Mouse (Mus musculus): ENCODE results near the gene Ubn2. TPM values are rescaled to one million over a fixed set of nuclear protein-coding genes. Genes with fewer than 3 reads are reported as not detected.
"Not testable (repeated sequence)": the region's sequence is repeated elsewhere in the genome, so short reads cannot be mapped to it uniquely, and the experiment has no call there.

Ubn2 gene
- polyA plus RNA-seq, 1 experiment from 2014 or later: 11.2 TPM

DNA sequence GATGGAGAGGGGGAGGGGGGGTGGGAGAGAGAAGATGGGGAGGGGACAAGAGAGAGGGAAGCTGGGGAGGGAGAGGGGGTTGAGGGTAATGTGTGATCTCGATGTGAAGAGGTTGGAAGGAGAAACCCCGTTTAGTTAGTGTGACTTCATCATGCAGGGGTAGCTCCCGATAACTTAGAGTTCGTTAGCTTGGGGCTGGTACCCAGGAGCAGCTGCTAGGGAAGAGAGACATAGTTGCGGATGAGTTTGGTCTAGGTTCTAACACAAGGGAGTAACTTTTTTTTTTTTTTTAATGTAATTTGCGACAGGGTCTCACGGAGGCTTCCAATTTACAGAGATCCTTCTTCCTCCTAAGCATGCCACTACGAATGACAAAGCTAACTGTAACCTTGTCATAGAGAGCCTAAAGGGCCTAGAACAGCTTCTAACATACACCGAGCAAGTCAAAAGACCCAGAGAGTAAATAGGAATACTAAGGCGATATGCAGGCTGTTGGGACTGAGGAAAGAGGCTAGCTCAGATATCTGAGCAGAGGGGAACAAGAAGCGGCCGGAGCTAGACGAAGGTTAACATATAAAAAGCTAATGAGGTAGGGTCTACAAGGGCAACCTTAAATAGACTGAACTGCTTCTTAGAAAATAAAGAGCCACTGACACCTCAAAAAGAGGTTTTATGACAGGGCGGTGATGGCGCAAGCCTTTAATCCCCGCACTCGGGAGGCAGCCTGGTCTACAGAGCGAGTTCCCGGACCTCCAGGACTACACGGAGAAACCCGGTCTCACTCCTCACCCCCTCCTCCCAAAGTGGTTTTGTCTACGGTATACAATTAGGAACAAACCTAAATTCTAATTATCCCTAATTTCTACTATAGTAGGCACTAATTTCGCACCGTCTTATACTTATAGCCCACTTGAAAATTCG is 99.0 kb downstream of the Ubn2 start:
- ATAC-seq (ENCODE audit: low read depth): peak; percentile 44
- 9% methylated on average over 25 of the region's 25 CpGs for WGBS

DNA sequence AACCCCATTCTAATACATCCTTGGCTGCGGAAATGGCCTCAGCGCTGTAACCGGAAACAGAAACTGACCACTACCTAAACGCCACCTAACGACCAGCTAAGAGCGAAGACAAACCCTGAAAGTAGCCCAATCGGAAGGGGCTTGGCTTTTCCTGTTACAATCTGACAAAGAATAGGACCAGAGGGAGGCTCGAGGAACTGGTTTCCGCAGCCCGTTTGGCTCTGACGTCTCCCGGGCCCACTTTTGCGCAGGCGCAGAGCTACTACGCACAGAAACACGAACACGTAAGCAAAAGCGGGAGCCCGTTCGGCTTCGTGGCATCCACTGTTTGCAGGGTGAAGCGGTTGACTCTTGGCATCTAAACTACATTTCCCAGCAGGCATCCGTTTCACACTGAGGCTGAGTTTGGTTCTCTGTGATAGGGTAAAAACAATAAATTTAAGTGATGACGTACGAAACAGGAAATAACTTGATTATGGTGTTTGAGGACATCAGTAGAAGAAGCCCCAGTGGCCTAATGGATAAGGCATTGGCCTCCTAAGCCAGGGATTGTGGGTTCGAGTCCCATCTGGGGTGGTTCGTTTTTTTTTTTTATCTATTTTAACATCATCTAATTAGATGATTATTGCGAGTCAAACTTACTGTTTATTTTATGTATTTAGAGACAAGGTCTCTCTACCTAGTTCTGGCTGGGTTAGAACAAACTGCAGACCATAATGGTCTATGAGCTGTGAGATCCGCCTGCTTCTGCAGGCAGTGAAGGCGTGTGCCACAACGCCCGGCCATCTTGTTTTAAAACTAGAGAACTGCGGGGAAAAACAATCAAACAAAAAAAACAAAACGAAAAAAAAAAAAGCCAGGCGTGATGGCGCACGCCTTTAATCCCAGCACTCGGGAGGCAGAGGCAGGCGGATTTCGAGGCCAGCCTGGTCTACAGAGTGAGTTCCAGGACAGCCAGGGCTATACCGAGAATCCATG is 100.0 kb downstream of the Ubn2 start, which contains the start of gene Fmc1:
TSS of gene Fmc1 (plus strand) at position 75 of the 978 bp plus-strand sequence.
- WGBS: 3% methylated on average over 41 of the region's 41 CpGs
- no peaks in the 10 kb centered on the region for H3K36me3 ChIP-seq (ENCODE audit: control insufficient read depth, insufficient read depth, low read length)
- H3K27me3 ChIP-seq (ENCODE audit: control insufficient read depth, insufficient read depth, low read depth, low read length): no peaks in the 10 kb centered on the region
- ATAC-seq (ENCODE audit: low read depth): peak; percentile 93
- peak within 1 kb of the TSS; percentile 86 for H3K9ac ChIP-seq (ENCODE audit: low read length)
- H3K4me2 ChIP-seq (ENCODE audit: low read depth, low read length): peak within 1 kb of the TSS; percentile 78
- H3K27ac ChIP-seq (ENCODE audit: low read length): peak within 1 kb of the TSS; percentile 96
- no peaks in the 10 kb centered on the region for H3K9me3 ChIP-seq (ENCODE audit: control insufficient read depth, low read length)
- peaks cover 7% of the 10 kb centered on the region for H3K4me1 ChIP-seq (replicated peaks; ENCODE audit: control insufficient read depth, insufficient read depth, low read length)
- H3K4me3 ChIP-seq (ENCODE audit: low read length): peak within 1 kb of the TSS; percentile 69

More for the DNA sequence above, 99.0 kb downstream of the Ubn2 start:
- H3K9ac ChIP-seq (ENCODE audit: low read length): peak overlapping the region; percentile 73
- peak overlapping the region; percentile 96 for H3K27ac ChIP-seq (ENCODE audit: low read length)
- H3K4me3 ChIP-seq (ENCODE audit: low read length): peak overlapping the region; percentile 69
- peaks cover 7% of the 10 kb centered on the region for H3K4me1 ChIP-seq (replicated peaks; ENCODE audit: control insufficient read depth, insufficient read depth, low read length)
- no peaks in the 10 kb centered on the region for H3K9me3 ChIP-seq (ENCODE audit: control insufficient read depth, low read length)
- H3K27me3 ChIP-seq (ENCODE audit: control insufficient read depth, insufficient read depth, low read depth, low read length): no peaks in the 10 kb centered on the region
- peak overlapping the region; percentile 67 for H3K4me2 ChIP-seq (ENCODE audit: low read depth, low read length)
- no peaks in the 10 kb centered on the region for H3K36me3 ChIP-seq (ENCODE audit: control insufficient read depth, insufficient read depth, low read length)

DNA sequence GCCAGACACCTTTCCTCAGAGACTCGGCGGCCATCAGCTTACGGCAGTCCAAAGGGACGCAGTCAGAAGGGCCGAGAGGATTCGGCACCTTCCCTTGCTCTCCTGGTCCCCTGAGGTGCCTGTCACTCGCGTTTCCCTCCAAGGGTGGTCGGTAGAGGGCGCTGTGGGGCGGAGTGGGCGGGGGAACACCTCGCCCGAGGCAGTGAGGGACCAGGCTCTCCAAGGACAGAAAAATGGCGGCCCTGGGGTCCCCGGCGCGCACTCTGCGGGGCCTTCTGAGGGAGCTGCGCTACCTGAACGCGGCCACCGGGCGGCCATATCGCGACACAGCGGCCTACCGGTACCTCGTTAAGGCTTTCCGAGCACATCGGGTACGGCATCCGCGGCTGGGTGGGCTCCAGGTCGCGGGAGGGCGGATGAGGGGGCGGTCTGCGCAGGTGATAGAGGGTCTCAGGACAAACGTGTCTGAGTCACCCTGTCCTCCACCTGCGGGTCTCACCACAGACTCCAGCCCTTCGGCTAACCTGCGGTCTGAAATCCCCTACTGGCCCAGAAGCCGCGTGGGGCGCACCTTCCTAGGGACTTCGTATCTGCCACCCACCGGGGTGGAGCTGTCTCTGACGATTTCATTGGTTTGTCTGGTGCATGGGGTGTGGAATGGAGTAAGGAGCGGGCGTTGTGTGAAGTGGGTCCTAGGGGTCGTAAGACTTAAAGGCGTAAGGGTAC is 101.1 kb downstream of the Ubn2 start:
- Histone ChIP-seq H3K4me2 (ENCODE audit: low read depth, low read length) (peak overlapping the region; percentile 78), H3K36me3 (ENCODE audit: control insufficient read depth, insufficient read depth, low read length) (no peaks in the 10 kb centered on the region; the same call in none of the 2 replicates), H3K27me3 (ENCODE audit: control insufficient read depth, insufficient read depth, low read depth, low read length) (no peaks in the 10 kb centered on the region), H3K27ac (ENCODE audit: low read length) (peak overlapping the region; percentile 92), H3K9me3 (ENCODE audit: control insufficient read depth, low read length) (no peaks in the 10 kb centered on the region), H3K4me3 (ENCODE audit: low read length) (peak overlapping the region; percentile 69), H3K4me1 (replicated peaks; ENCODE audit: control insufficient read depth, insufficient read depth, low read length) (peaks cover 7% of the 10 kb centered on the region), H3K9ac (ENCODE audit: low read length) (peak overlapping the region; percentile 86)
- under 1% methylated on average over 53 of the region's 53 CpGs for WGBS
- peak; percentile 74 for ATAC-seq (ENCODE audit: low read depth)

DNA sequence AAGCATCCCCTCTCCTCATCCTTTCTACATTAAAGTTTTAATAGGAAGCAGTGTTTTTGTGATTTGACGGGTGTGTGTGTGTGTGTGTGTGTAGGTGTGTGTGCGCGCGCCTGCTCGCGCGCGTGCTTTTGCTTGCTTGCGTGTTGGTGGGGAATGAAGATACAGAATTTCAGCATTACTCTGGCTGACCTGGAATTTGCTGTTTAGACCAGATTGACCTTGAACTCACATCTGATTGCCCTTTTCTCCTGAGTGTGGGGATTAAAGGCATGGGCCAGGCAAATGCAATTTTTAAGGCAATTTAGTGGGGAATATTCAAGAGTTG is 101.6 kb downstream of the Ubn2 start:
- H3K27ac ChIP-seq (ENCODE audit: low read length): peak overlapping the region; percentile 92
- no peak for ATAC-seq (ENCODE audit: low read depth)
- peak overlapping the region; percentile 78 for H3K4me2 ChIP-seq (ENCODE audit: low read depth, low read length)
- WGBS: 0% methylated on average over 9 of the region's 9 CpGs
- H3K4me1 ChIP-seq (replicated peaks; ENCODE audit: control insufficient read depth, insufficient read depth, low read length): peaks cover 7% of the 10 kb centered on the region
- no peaks in the 10 kb centered on the region for H3K27me3 ChIP-seq (ENCODE audit: control insufficient read depth, insufficient read depth, low read depth, low read length)
- no peaks in the 10 kb centered on the region; the same call in none of the 2 replicates for H3K36me3 ChIP-seq (ENCODE audit: control insufficient read depth, insufficient read depth, low read length)
- H3K9me3 ChIP-seq (ENCODE audit: control insufficient read depth, low read length): no peaks in the 10 kb centered on the region
- H3K4me3 ChIP-seq (ENCODE audit: low read length): peak overlapping the region; percentile 69
- peak overlapping the region; percentile 86 for H3K9ac ChIP-seq (ENCODE audit: low read length)

- Histone ChIP-seq H3K27me3 (ENCODE audit: control insufficient read depth, insufficient read depth, low read depth, low read length) (no peaks in the 10 kb centered on the region), H3K4me2 (ENCODE audit: low read depth, low read length) (peak overlapping the region; percentile 78), H3K36me3 (ENCODE audit: control insufficient read depth, insufficient read depth, low read length) (no peaks in the 10 kb centered on the region; the same call in none of the 2 replicates), H3K4me3 (ENCODE audit: low read length) (peak overlapping the region; percentile 69), H3K27ac (ENCODE audit: low read length) (no peak overlapping the region), H3K9ac (ENCODE audit: low read length) (no peak overlapping the region), H3K9me3 (ENCODE audit: control insufficient read depth, low read length) (no peaks in the 10 kb centered on the region), H3K4me1 (replicated peaks; ENCODE audit: control insufficient read depth, insufficient read depth, low read length) (peaks cover 7% of the 10 kb centered on the region)
- no peak for ATAC-seq (ENCODE audit: low read depth)
- WGBS: 68% methylated on average over 1 of the region's 1 CpGs
Observed at GRCm38 (mm10) chr6:38535788-38536187, 102.0 kb downstream of the Ubn2 start.

DNA sequence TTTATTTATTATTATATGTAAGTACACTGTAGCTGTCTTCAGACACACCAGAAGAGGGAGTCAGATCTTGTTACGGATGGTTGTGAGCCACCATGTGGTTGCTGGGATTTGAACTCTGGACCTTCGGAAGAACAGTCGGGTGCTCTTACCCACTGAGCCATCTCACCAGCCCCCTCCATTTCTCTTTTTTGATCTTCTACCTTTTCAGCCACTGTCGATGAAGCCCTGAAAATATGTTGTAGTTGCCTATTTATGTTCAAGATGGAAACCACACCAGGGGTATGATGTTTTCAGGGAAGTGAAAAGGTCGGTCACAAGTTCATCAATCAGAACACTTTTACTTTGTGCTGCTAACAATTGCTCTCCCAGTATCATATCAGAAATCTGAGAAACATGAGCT is 110.4 kb downstream of the Ubn2 start:
- H3K4me1 ChIP-seq (replicated peaks; ENCODE audit: control insufficient read depth, insufficient read depth, low read length); H3K27me3 ChIP-seq (ENCODE audit: control insufficient read depth, insufficient read depth, low read depth, low read length); ATAC-seq (ENCODE audit: low read depth); H3K9me3 ChIP-seq (ENCODE audit: control insufficient read depth, low read length); H3K9ac ChIP-seq (ENCODE audit: low read length); H3K27ac ChIP-seq (ENCODE audit: low read length); H3K36me3 ChIP-seq (ENCODE audit: control insufficient read depth, insufficient read depth, low read length); H3K4me2 ChIP-seq (ENCODE audit: low read depth, low read length); H3K4me3 ChIP-seq (ENCODE audit: low read length): not testable (repeated sequence)
- WGBS: 89% methylated on average over 4 of the region's 5 CpGs

GRCm38 (mm10) chr6:38547005-38547404 is 113.3 kb downstream of the Ubn2 start:
- ATAC-seq (ENCODE audit: low read depth); H3K4me3 ChIP-seq (ENCODE audit: low read length); H3K27me3 ChIP-seq (ENCODE audit: control insufficient read depth, insufficient read depth, low read depth, low read length); H3K27ac ChIP-seq (ENCODE audit: low read length); H3K36me3 ChIP-seq (ENCODE audit: control insufficient read depth, insufficient read depth, low read length); H3K4me1 ChIP-seq (replicated peaks; ENCODE audit: control insufficient read depth, insufficient read depth, low read length); H3K9ac ChIP-seq (ENCODE audit: low read length); H3K4me2 ChIP-seq (ENCODE audit: low read depth, low read length); H3K9me3 ChIP-seq (ENCODE audit: control insufficient read depth, low read length): not testable (repeated sequence)
- WGBS: 80% methylated on average over 2 of the region's 2 CpGs

DNA sequence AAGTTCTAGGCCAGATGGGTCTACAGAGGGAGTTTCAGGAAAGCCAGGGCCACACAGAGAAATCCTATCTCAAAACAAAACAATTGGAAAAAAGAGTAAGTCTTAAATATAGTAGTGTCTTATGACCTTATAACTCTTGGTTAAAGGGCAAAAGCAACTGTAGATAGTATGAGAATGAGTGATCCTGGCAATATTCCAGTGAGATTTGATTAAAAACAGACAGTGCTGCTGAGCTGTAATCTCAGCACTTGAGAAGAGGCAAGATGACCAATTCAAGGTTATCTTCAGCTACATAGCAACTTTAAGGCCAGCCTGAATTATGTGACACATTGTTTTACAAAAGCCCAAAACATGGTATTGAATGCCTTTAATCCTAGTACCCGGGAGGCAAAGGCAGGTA is 114.0 kb downstream of the Ubn2 start:
- Histone ChIP-seq H3K4me2 (ENCODE audit: low read depth, low read length) (no peak overlapping the region), H3K27ac (ENCODE audit: low read length) (no peak overlapping the region), H3K9ac (ENCODE audit: low read length) (no peak overlapping the region), H3K4me1 (replicated peaks; ENCODE audit: control insufficient read depth, insufficient read depth, low read length) (peaks cover 5% of the 10 kb centered on the region), H3K9me3 (ENCODE audit: control insufficient read depth, low read length) (no peaks in the 10 kb centered on the region), H3K36me3 (ENCODE audit: control insufficient read depth, insufficient read depth, low read length) (no peaks in the 10 kb centered on the region), H3K4me3 (ENCODE audit: low read length) (no peak overlapping the region), H3K27me3 (ENCODE audit: control insufficient read depth, insufficient read depth, low read depth, low read length) (no peaks in the 10 kb centered on the region)
- ATAC-seq (ENCODE audit: low read depth): no peak
- WGBS: 90% methylated on average over 1 of the region's 1 CpGs

Data from lung, embryonic 16.5 days (tissue).